Mouse (Mus musculus) C2C12 (cell line): ENCODE data around the gene Cd86. TPM values are rescaled to one million over a fixed set of nuclear protein-coding genes. Genes with fewer than 3 reads are reported as not detected.

Source experiments
- H3K27me3 ChIP-seq: one replicate; pipeline ENCODE4 v1.6.1; 2011; ENCODE audit not compliant: control insufficient read depth, insufficient read depth, insufficient read length
- H3K36me3 ChIP-seq: one replicate; pipeline ENCODE4 v1.6.1; 2011; ENCODE audit not compliant: control insufficient read depth, insufficient read depth
- H3K4me3 ChIP-seq: one replicate; pipeline ENCODE4 v1.5.1; 2011; ENCODE audit warnings: mild to moderate bottlenecking, control low read depth; ENCODE audit not compliant: poor library complexity, insufficient read depth, severe bottlenecking
- H3K79me2 ChIP-seq: one replicate; pipeline ENCODE4 v1.6.1; 2011; ENCODE audit not compliant: control insufficient read depth, insufficient read depth
- H3K79me3 ChIP-seq: one replicate; pipeline ENCODE4 v1.6.1; 2011; ENCODE audit warnings: low read depth, control low read depth
- H3ac ChIP-seq: one replicate; pipeline ENCODE3; 2011; ENCODE audit warnings: low read depth; ENCODE audit not compliant: control insufficient read depth, insufficient read length
- CEBPB ChIP-seq: IDR thresholded peaks from one replicate; pipeline ENCODE4 v1.6.1; 2011; ENCODE audit warnings: low read depth, mild to moderate bottlenecking, control low read depth, moderate library complexity
- CTCF ChIP-seq: IDR thresholded peaks from one replicate; pipeline ENCODE4 v1.5.1; 2011; ENCODE audit not compliant: control insufficient read depth, insufficient read depth, insufficient read length
- FOSL1 ChIP-seq: IDR thresholded peaks from one replicate; pipeline ENCODE4 v1.8.0; 2011; ENCODE audit warnings: mild to moderate bottlenecking, low read length; ENCODE audit not compliant: poor library complexity, insufficient read depth, severe bottlenecking
- MAX ChIP-seq: IDR thresholded peaks from one replicate; pipeline ENCODE4 v1.6.1; 2011; ENCODE audit warnings: mild to moderate bottlenecking, control low read depth
- MYOD1 ChIP-seq: IDR thresholded peaks from one replicate; pipeline ENCODE4 v1.6.1; 2011; ENCODE audit warnings: low read depth; ENCODE audit not compliant: control insufficient read depth, insufficient read length
- MYOG ChIP-seq: IDR thresholded peaks from one replicate; pipeline ENCODE4 v1.6.1; 2011; ENCODE audit not compliant: control insufficient read depth, insufficient read length; ENCODE audit errors: extremely low read depth
- USF1 ChIP-seq: IDR thresholded peaks from one replicate; pipeline ENCODE4 v1.6.1; 2011; ENCODE audit warnings: low read depth, mild to moderate bottlenecking, control low read depth, moderate library complexity
- polyA plus RNA-seq: library from polyadenylated mRNA; unstranded; fragments of >200 nt; fragmentation: generic; extraction: Trizol; gene quantifications from one replicate; pipeline ENCODE4 v1.2.1, GENCODE M21; 2012; ENCODE audit warnings: missing spikeins

Gene Cd86
- polyA plus RNA-seq, 1 experiment = not detected

- Histone ChIP-seq H3K4me3 (no peak overlapping the region), H3K79me2 (no peaks in the 10 kb centered on the region)
- TF ChIP-seq MYOG (no peak), MAX (no peak), USF1 (no peak), MYOD1 (no peak)
Measured at GRCm38 (mm10) chr16:36641830-36642695, 23.8 kb downstream of the Cd86 start.

GRCm38 (mm10) chr16:36640993-36641392 lies 24.9 kb downstream of the Cd86 start:
- H3K79me2 ChIP-seq = no peaks in the 10 kb centered on the region
- no peaks in the 10 kb centered on the region for H3K79me3 ChIP-seq
- peaks cover 3% of the 10 kb centered on the region for H3K27me3 ChIP-seq
- no peak overlapping the region for H3ac ChIP-seq
- H3K36me3 ChIP-seq = no peaks in the 10 kb centered on the region
- no peak overlapping the region for H3K4me3 ChIP-seq
- TF ChIP-seq MYOG (no peak), FOSL1 (no peak)

More at GRCm38 (mm10) chr16:36641830-36642695, 23.8 kb downstream of the Cd86 start:
- H3K27me3 ChIP-seq = peaks cover 3% of the 10 kb centered on the region
- H3ac ChIP-seq = no peak overlapping the region
- no peaks in the 10 kb centered on the region for H3K36me3 ChIP-seq
- no peaks in the 10 kb centered on the region for H3K79me3 ChIP-seq

- Histone ChIP-seq H3K79me3 (no peaks in the 10 kb centered on the region), H3K36me3 (no peaks in the 10 kb centered on the region), H3K27me3 (peaks cover 3% of the 10 kb centered on the region), H3ac (no peak overlapping the region), H3K79me2 (no peaks in the 10 kb centered on the region), H3K4me3 (no peak overlapping the region)
- TF ChIP-seq FOSL1 (no peak), CEBPB (no peak), MYOD1 (no peak), MYOG (no peak)
Measured at GRCm38 (mm10) chr16:36639812-36640504, 25.9 kb downstream of the Cd86 start.

GRCm38 (mm10) chr16:36636800-36637199 lies 29.1 kb downstream of the Cd86 start:
- H3K79me3 ChIP-seq = no peaks in the 10 kb centered on the region
- H3ac ChIP-seq = no peak overlapping the region
- TF ChIP-seq CTCF (no peak), MYOD1 (no peak), MYOG (no peak), FOSL1 (no peak), MAX (no peak), CEBPB (no peak), USF1 (no peak)
- no peaks in the 10 kb centered on the region for H3K36me3 ChIP-seq
- no peaks in the 10 kb centered on the region for H3K79me2 ChIP-seq
- H3K27me3 ChIP-seq = no peaks in the 10 kb centered on the region
- H3K4me3 ChIP-seq = no peak overlapping the region

- H3K36me3 ChIP-seq = no peaks in the 10 kb centered on the region
- TF ChIP-seq MYOG = no peak
- TF ChIP-seq CEBPB = no peak
- TF ChIP-seq MYOD1 = no peak
- no peak for TF ChIP-seq MAX
- TF ChIP-seq FOSL1 = no peak
- TF ChIP-seq USF1 = no peak
- no peak for TF ChIP-seq CTCF
- no peaks in the 10 kb centered on the region for H3K27me3 ChIP-seq
- no peaks in the 10 kb centered on the region for H3K79me2 ChIP-seq
- H3K79me3 ChIP-seq = no peaks in the 10 kb centered on the region
- H3ac ChIP-seq = no peak overlapping the region
- H3K4me3 ChIP-seq = no peak overlapping the region
Measured at GRCm38 (mm10) chr16:36634971-36635710, 30.7 kb downstream of the Cd86 start.
